Mouse (Mus musculus): ENCODE data around the gene 2300009A05Rik. TPM values are rescaled to one million over a fixed set of nuclear protein-coding genes. Genes with fewer than 3 reads are reported as not detected.
A peak's percentile ranks its signal among the peaks of the same experiment; 100 is the strongest.

Gene 2300009A05Rik
- total RNA-seq (2021): 10 to 100 TPM; 42.2 to 52.3 TPM

GRCm38 (mm10) chr9:63398611-63399462 is at the start of gene 2300009A05Rik:
Gene 2300009A05Rik, minus strand, starts transcription at chr9:63399246.
- peak; percentile 98 for DNase-seq

- peak; percentile 7 for DNase-seq
These were observed 44.6 kb upstream of the 2300009A05Rik start for GRCm38 (mm10) chr9:63443695-63444094.

- DNase-seq: no peak
These were observed 31.6 kb upstream of the 2300009A05Rik start for GRCm38 (mm10) chr9:63430652-63431051.

GRCm38 (mm10) chr9:63421096-63421736 is 22.2 kb upstream of the 2300009A05Rik start:
- no peak for DNase-seq

- no peak for DNase-seq
These were observed 21.4 kb upstream of the 2300009A05Rik start for GRCm38 (mm10) chr9:63420396-63420795.

- no peak for DNase-seq
These were observed 1.1 kb upstream of the 2300009A05Rik start for GRCm38 (mm10) chr9:63400176-63400575.

- no peak for DNase-seq
These were observed 393 bp upstream of the 2300009A05Rik start for GRCm38 (mm10) chr9:63399463-63399815.

GRCm38 (mm10) chr9:63395612-63396011 is 3.4 kb downstream of the 2300009A05Rik start:
- DNase-seq: no peak

- no peak for DNase-seq
These were observed 7.7 kb downstream of the 2300009A05Rik start for GRCm38 (mm10) chr9:63391307-63391706.

GRCm38 (mm10) chr9:63382761-63383160 is 16.3 kb downstream of the 2300009A05Rik start:
- no peak for DNase-seq

GRCm38 (mm10) chr9:63380326-63380725 is 18.7 kb downstream of the 2300009A05Rik start:
- DNase-seq: no peak

GRCm38 (mm10) chr9:63378174-63378573 is 20.9 kb downstream of the 2300009A05Rik start:
- DNase-seq: no peak

GRCm38 (mm10) chr9:63377270-63378142 is 21.5 kb downstream of the 2300009A05Rik start, which contains the start of gene Map2k5:
Gene Map2k5, minus strand, starts transcription at chr9:63377902.
- peak; percentile 93 for DNase-seq

GRCm38 (mm10) chr9:63373315-63373714 is 25.7 kb downstream of the 2300009A05Rik start:
- DNase-seq: no peak

GRCm38 (mm10) chr9:63372541-63372940 is 26.5 kb downstream of the 2300009A05Rik start:
- no peak for DNase-seq

GRCm38 (mm10) chr9:63360410-63360809 is 38.6 kb downstream of the 2300009A05Rik start:
- peak; percentile 11 for DNase-seq

GRCm38 (mm10) chr9:63359016-63359415 is 40.0 kb downstream of the 2300009A05Rik start:
- no peak for DNase-seq

GRCm38 (mm10) chr9:63356721-63357120 is 42.3 kb downstream of the 2300009A05Rik start:
- no peak for DNase-seq

GRCm38 (mm10) chr9:63356278-63356677 is 42.8 kb downstream of the 2300009A05Rik start:
- no peak for DNase-seq

- DNase-seq: no peak
These were observed 44.9 kb downstream of the 2300009A05Rik start for GRCm38 (mm10) chr9:63354168-63354567.

- DNase-seq: no peak
These were observed 49.0 kb downstream of the 2300009A05Rik start for GRCm38 (mm10) chr9:63350030-63350429.

- no peak for DNase-seq
These were observed 49.8 kb downstream of the 2300009A05Rik start for GRCm38 (mm10) chr9:63349241-63349640.

- DNase-seq: no peak
These were observed 50.9 kb downstream of the 2300009A05Rik start for GRCm38 (mm10) chr9:63348146-63348545.

Measured in heart, postnatal 4 days (tissue).